Mouse (Mus musculus): Measurements from ENCODE around the gene Lrrc45. TPM values are rescaled to one million over a fixed set of nuclear protein-coding genes. Genes with fewer than 3 reads are reported as not detected.

Lrrc45 gene
- polyA plus RNA-seq, 1 experiment from 2014 or later = 44.1 TPM

DNA sequence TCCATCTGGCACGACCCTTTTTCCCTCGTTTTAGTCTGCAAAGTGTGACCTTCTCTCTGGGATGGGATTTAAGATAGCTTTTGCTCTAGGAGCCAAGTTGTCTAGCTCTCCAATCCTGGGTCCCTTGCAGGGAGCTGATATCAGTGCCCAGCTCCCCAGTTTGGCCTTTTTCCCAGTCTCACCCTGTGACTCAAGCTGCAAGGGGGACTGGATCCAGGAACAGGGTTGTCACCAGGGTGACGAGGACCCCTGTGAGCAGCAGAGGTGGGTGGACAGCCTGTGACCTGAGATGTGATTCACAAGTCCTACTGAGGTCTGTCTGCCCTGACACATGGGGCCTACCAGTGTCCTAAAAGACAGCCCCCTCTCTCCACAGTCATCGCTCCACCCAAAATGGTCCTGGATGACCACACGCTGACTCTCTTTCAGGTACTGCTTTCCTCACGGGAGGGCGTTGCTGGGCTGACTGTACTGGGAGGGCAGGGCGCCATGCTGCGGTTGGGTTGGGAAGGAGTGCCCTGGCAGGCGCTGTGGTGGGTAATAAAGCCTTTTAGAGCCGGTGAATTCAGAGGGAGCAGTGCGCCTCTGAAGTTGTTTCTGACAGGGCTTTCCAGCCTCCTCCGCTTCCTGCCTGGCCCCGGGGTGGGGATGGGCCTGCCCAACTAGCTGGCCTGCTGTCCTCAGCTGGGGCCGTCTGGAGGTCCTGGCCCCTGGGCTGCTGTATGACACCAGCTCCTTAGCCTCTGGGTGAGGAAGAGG, 9.8 kb upstream of the Lrrc45 start:
- peaks cover 22% of the 10 kb centered on the region for H3K4me1 ChIP-seq (ENCODE audit: insufficient read depth)
- no peak for TF ChIP-seq CTCF (IDR thresholded peaks at IDR 0.05; ENCODE audit: low read depth)
- H3K4me3 ChIP-seq (ENCODE audit: low read depth, low read length) = no peak overlapping the region
- 0 out of 2 replicates have a peak overlapping the region, but pooled peaks have one; percentile 13 for H3K9ac ChIP-seq
- H3K27ac ChIP-seq (ENCODE audit: low read depth) = peak overlapping the region; percentile 6
- ATAC-seq (ENCODE audit: insufficient read depth) = no peak; the same call in 1 of the 2 replicates
- no peak overlapping the region for H3K4me2 ChIP-seq
- H3K27me3 ChIP-seq (ENCODE audit: insufficient read depth, low read length) = no peaks in the 10 kb centered on the region
- DNase-seq = peak; percentile 36
- H3K9me3 ChIP-seq (ENCODE audit: low read depth, low read length) = no peaks in the 10 kb centered on the region
- peaks cover 48% of the 10 kb centered on the region for H3K36me3 ChIP-seq (ENCODE audit: insufficient read depth)
- WGBS = 45% methylated on average over 15 of the region's 15 CpGs

- DNase-seq = peak; percentile 75
- ATAC-seq (ENCODE audit: insufficient read depth) = peak; percentile 54
- Histone ChIP-seq H3K4me2 (no peak overlapping the region), H3K9me3 (ENCODE audit: low read depth, low read length) (no peaks in the 10 kb centered on the region), H3K4me3 (ENCODE audit: low read depth, low read length) (no peak overlapping the region), H3K27ac (ENCODE audit: low read depth) (peak overlapping the region; percentile 40), H3K36me3 (ENCODE audit: insufficient read depth) (peaks cover 49% of the 10 kb centered on the region), H3K9ac (no peak overlapping the region), H3K4me1 (ENCODE audit: insufficient read depth) (peaks cover 22% of the 10 kb centered on the region), H3K27me3 (ENCODE audit: insufficient read depth, low read length) (no peaks in the 10 kb centered on the region)
- 29% methylated on average over 8 of the region's 8 CpGs for WGBS
- TF ChIP-seq CTCF (IDR thresholded peaks at IDR 0.05; ENCODE audit: low read depth) = no peak
Observed at GRCm38 (mm10) chr11:120704486-120705325, 9.0 kb upstream of the Lrrc45 start.

GRCm38 (mm10) chr11:120706120-120706519, 7.6 kb upstream of the Lrrc45 start:
- peaks cover 22% of the 10 kb centered on the region for H3K4me1 ChIP-seq (ENCODE audit: insufficient read depth)
- no peak overlapping the region for H3K9ac ChIP-seq
- H3K9me3 ChIP-seq (ENCODE audit: low read depth, low read length) = no peaks in the 10 kb centered on the region
- H3K4me2 ChIP-seq = no peak overlapping the region
- H3K36me3 ChIP-seq (ENCODE audit: insufficient read depth) = peaks cover 48% of the 10 kb centered on the region
- H3K27ac ChIP-seq (ENCODE audit: low read depth) = peak overlapping the region; percentile 65
- DNase-seq (no peak), ATAC-seq (ENCODE audit: insufficient read depth) (no peak)
- 47% methylated on average over 5 of the region's 5 CpGs for WGBS
- no peak overlapping the region for H3K4me3 ChIP-seq (ENCODE audit: low read depth, low read length)
- TF ChIP-seq CTCF (IDR thresholded peaks at IDR 0.05; ENCODE audit: low read depth) = no peak
- H3K27me3 ChIP-seq (ENCODE audit: insufficient read depth, low read length) = no peaks in the 10 kb centered on the region

- no peaks in the 10 kb centered on the region for H3K9me3 ChIP-seq (ENCODE audit: low read depth, low read length)
- H3K27ac ChIP-seq (ENCODE audit: low read depth) = peak overlapping the region; percentile 65; the same call in 1 of the 2 replicates
- DNase-seq (no peak), ATAC-seq (ENCODE audit: insufficient read depth) (no peak)
- peaks cover 22% of the 10 kb centered on the region for H3K4me1 ChIP-seq (ENCODE audit: insufficient read depth)
- H3K36me3 ChIP-seq (ENCODE audit: insufficient read depth) = peaks cover 44% of the 10 kb centered on the region
- 0 out of 2 replicates have a peak overlapping the region, but pooled peaks have one; percentile 34 for H3K9ac ChIP-seq
- no peak overlapping the region; the same call in 1 of the 2 replicates for H3K4me2 ChIP-seq
- H3K27me3 ChIP-seq (ENCODE audit: insufficient read depth, low read length) = no peaks in the 10 kb centered on the region
- no peak for TF ChIP-seq CTCF (IDR thresholded peaks at IDR 0.05; ENCODE audit: low read depth)
- no peak overlapping the region for H3K4me3 ChIP-seq (ENCODE audit: low read depth, low read length)
- 16% methylated on average over 12 of the region's 12 CpGs for WGBS
Observed at GRCm38 (mm10) chr11:120707225-120707624, 6.5 kb upstream of the Lrrc45 start.

DNA sequence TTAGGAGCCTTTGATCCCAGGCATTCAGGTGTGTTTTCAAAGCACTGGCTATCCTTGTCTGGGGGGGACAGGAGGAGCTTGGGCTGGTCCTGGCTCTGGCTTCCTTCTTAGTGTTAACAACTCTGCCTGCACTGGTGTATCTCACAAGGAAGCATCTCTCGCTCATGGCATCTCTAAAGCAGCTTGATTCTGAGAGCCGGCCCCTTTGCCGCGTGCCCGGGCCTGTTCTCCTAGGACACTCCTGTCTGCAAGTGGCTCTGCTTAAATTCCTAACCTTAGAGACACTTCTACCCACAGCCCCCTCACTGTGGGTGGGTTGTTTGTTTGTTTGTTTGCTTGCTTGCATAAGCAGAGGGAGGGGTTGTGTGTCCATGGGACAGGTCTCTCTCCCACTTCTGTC, 5.8 kb upstream of the Lrrc45 start:
- Histone ChIP-seq H3K36me3 (ENCODE audit: insufficient read depth) (peaks cover 39% of the 10 kb centered on the region), H3K27me3 (ENCODE audit: insufficient read depth, low read length) (no peaks in the 10 kb centered on the region), H3K4me3 (ENCODE audit: low read depth, low read length) (no peak overlapping the region), H3K4me1 (ENCODE audit: insufficient read depth) (peaks cover 22% of the 10 kb centered on the region), H3K9me3 (ENCODE audit: low read depth, low read length) (no peaks in the 10 kb centered on the region), H3K4me2 (no peak overlapping the region), H3K9ac (peak overlapping the region; percentile 34; the same call in 1 of the 2 replicates), H3K27ac (ENCODE audit: low read depth) (no peak overlapping the region)
- no peak for DNase-seq
- no peak for ATAC-seq (ENCODE audit: insufficient read depth)
- TF ChIP-seq CTCF (IDR thresholded peaks at IDR 0.05; ENCODE audit: low read depth) = no peak
- WGBS = 30% methylated on average over 5 of the region's 5 CpGs

DNA sequence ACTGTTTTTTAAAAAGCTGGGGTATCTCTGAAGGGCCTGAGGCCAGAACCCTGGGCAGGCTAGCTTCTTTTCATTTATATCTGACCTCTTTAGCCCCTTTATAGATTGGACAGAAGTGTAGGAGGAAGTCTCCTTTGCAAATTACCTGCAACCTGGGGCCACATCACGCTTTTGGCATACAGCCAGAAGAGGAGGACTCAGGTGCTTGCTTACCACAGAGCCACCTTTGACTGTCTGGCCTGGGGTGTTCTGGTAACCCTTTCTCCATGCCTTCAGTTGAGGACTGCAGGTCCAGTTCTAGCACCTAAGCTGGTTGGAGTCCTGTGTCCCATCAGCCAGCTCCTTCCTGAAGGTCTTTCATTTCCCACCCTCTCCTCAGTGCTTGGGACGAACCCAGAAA, 4.2 kb upstream of the Lrrc45 start:
- ATAC-seq (ENCODE audit: insufficient read depth) = no peak
- H3K9me3 ChIP-seq (ENCODE audit: low read depth, low read length) = no peaks in the 10 kb centered on the region
- peaks cover 34% of the 10 kb centered on the region for H3K36me3 ChIP-seq (ENCODE audit: insufficient read depth)
- TF ChIP-seq CTCF (IDR thresholded peaks at IDR 0.05; ENCODE audit: low read depth) = no peak
- H3K4me1 ChIP-seq (ENCODE audit: insufficient read depth) = peaks cover 19% of the 10 kb centered on the region
- no peak overlapping the region for H3K9ac ChIP-seq
- no peak overlapping the region for H3K27ac ChIP-seq (ENCODE audit: low read depth)
- no peaks in the 10 kb centered on the region for H3K27me3 ChIP-seq (ENCODE audit: insufficient read depth, low read length)
- no peak overlapping the region for H3K4me2 ChIP-seq
- no peak for DNase-seq
- WGBS = 61% methylated on average over 2 of the region's 2 CpGs
- H3K4me3 ChIP-seq (ENCODE audit: low read depth, low read length) = no peak overlapping the region

GRCm38 (mm10) chr11:120710672-120711071, 3.1 kb upstream of the Lrrc45 start:
- ATAC-seq (ENCODE audit: insufficient read depth) = no peak
- no peak overlapping the region for H3K27ac ChIP-seq (ENCODE audit: low read depth)
- H3K4me2 ChIP-seq = no peak overlapping the region
- H3K4me1 ChIP-seq (ENCODE audit: insufficient read depth) = peaks cover 16% of the 10 kb centered on the region
- no peak overlapping the region for H3K9ac ChIP-seq
- H3K4me3 ChIP-seq (ENCODE audit: low read depth, low read length) = no peak overlapping the region
- H3K27me3 ChIP-seq (ENCODE audit: insufficient read depth, low read length) = no peaks in the 10 kb centered on the region
- no peak for TF ChIP-seq CTCF (IDR thresholded peaks at IDR 0.05; ENCODE audit: low read depth)
- DNase-seq = no peak
- H3K9me3 ChIP-seq (ENCODE audit: low read depth, low read length) = no peaks in the 10 kb centered on the region
- WGBS = 68% methylated on average over 5 of the region's 5 CpGs
- H3K36me3 ChIP-seq (ENCODE audit: insufficient read depth) = peaks cover 36% of the 10 kb centered on the region

Data from lung, embryonic 14.5 days (tissue).